Mouse (Mus musculus) brain, embryonic 14.5 days (tissue): ENCODE data around the gene Pcolce.

Experiments
- CTCF ChIP-seq: fragments of 200-500 bp; IDR thresholded peaks from 2 replicates; pipeline ENCODE4 v1.5.1; 2012; ENCODE audit warnings: inconsistent platforms, mild to moderate bottlenecking, moderate library complexity, borderline replicate concordance; ENCODE audit not compliant: insufficient read depth, insufficient read length; ENCODE audit errors: extremely low read depth
- POLR2A ChIP-seq: fragments of 200-500 bp; IDR thresholded peaks from 2 replicates; pipeline ENCODE4 v1.6.1; 2012; ENCODE audit warnings: mild to moderate bottlenecking, inconsistent platforms, borderline replicate concordance; ENCODE audit not compliant: poor library complexity, insufficient read depth, insufficient read length, severe bottlenecking; ENCODE audit errors: extremely low read depth

GRCm38 (mm10) chr5:137562965-137563364, 50.6 kb downstream of the Pcolce start:
- TF ChIP-seq POLR2A (no peak), CTCF (no peak)
